Mouse (Mus musculus): ENCODE measurements around the gene Cacnb1. TPM values are rescaled to one million over a fixed set of nuclear protein-coding genes. Genes with fewer than 3 reads are reported as not detected.

The Cacnb1 gene
- polyA plus RNA-seq, 1 experiment from 2014 or later: 3.5 TPM

- ATAC-seq: peak; percentile 47
- Histone ChIP-seq H3K9ac (replicated peaks; ENCODE audit: low read depth) (no peak overlapping the region), H3K4me1 (ENCODE audit: insufficient read depth, low read depth, low read length) (no peaks in the 10 kb centered on the region), H3K9me3 (ENCODE audit: low read length) (no peaks in the 10 kb centered on the region), H3K4me2 (replicated peaks; ENCODE audit: low read depth, low read length) (peak overlapping the region; percentile 55), H3K27ac (ENCODE audit: low read length) (no peak overlapping the region), H3K4me3 (ENCODE audit: low read depth, low read length) (no peak overlapping the region; the same call in 1 of the 2 replicates), H3K27me3 (replicated peaks; ENCODE audit: insufficient read depth, low read length) (no peaks in the 10 kb centered on the region), H3K36me3 (ENCODE audit: insufficient read depth, low read length) (no peaks in the 10 kb centered on the region)
- 24% methylated on average over 11 of the region's 12 CpGs for WGBS
- peak; percentile 84 for DNase-seq (ENCODE audit: low spot score)
- TF ChIP-seq EP300 (IDR thresholded peaks at IDR 0.05) (no peak), CTCF (IDR thresholded peaks at IDR 0.05) (peak; percentile 84)
Measured at GRCm38 (mm10) chr11:98002627-98003026, 20.2 kb downstream of the Cacnb1 start.

DNA sequence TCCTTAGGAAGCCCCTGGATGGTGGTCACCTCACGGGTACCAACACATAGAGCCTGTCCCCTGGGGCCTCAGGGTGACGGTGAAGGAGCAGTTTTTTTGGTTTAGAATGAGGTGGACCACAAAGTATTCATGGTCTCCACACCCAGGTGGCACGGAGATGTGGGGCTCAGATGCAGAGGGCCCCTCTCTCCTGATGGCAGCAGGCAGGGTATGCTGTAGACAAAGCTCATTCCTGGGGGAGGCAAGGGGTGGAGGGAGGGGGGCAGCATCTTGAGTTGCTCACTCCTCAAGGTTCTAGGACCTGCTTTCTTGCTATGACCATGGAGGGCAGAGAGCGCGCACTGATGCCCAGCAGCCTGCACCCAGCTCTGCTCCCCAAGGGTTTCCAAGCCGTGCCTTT is 20.8 kb downstream of the Cacnb1 start:
- no peak overlapping the region for H3K9ac ChIP-seq (replicated peaks; ENCODE audit: low read depth)
- H3K36me3 ChIP-seq (ENCODE audit: insufficient read depth, low read length): no peaks in the 10 kb centered on the region
- DNase-seq (ENCODE audit: low spot score) (no peak), ATAC-seq (no peak)
- no peak for TF ChIP-seq EP300 (IDR thresholded peaks at IDR 0.05)
- TF ChIP-seq CTCF (IDR thresholded peaks at IDR 0.05): no peak
- WGBS: 63% methylated on average over 6 of the region's 6 CpGs
- H3K27me3 ChIP-seq (replicated peaks; ENCODE audit: insufficient read depth, low read length): no peaks in the 10 kb centered on the region
- H3K9me3 ChIP-seq (ENCODE audit: low read length): no peaks in the 10 kb centered on the region
- no peak overlapping the region for H3K4me2 ChIP-seq (replicated peaks; ENCODE audit: low read depth, low read length)
- no peak overlapping the region for H3K27ac ChIP-seq (ENCODE audit: low read length)
- no peak overlapping the region for H3K4me3 ChIP-seq (ENCODE audit: low read depth, low read length)
- H3K4me1 ChIP-seq (ENCODE audit: insufficient read depth, low read depth, low read length): no peaks in the 10 kb centered on the region

DNA sequence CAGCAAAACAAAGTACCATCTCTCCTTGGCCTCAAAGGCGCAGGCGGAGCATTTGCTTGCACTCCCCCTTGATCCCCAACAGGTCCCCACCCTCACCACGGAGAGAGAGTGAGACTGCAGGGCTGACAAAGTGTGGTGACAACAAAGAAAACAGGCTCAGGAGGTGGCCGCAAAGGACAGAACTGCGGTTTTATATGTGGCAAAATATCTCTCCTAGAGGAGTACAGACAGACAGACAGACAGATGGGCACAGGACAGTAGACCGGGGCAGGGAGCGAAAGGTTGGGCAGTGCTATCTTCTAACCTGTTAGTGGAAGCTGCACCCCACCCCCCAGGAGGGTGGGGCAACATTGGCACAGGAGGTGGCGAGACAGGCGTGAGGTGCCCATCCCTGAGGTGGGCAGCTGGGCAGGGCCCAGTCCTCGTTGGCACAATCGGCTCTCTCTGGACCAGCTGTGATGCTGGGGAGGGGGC is 21.4 kb downstream of the Cacnb1 start:
- no peak for DNase-seq (ENCODE audit: low spot score)
- 37% methylated on average over 11 of the region's 11 CpGs for WGBS
- H3K4me1 ChIP-seq (ENCODE audit: insufficient read depth, low read depth, low read length): no peaks in the 10 kb centered on the region
- H3K9ac ChIP-seq (replicated peaks; ENCODE audit: low read depth): no peak overlapping the region
- H3K4me3 ChIP-seq (ENCODE audit: low read depth, low read length): no peak overlapping the region
- no peak for TF ChIP-seq EP300 (IDR thresholded peaks at IDR 0.05)
- TF ChIP-seq CTCF (IDR thresholded peaks at IDR 0.05): no peak
- H3K36me3 ChIP-seq (ENCODE audit: insufficient read depth, low read length): no peaks in the 10 kb centered on the region
- H3K27ac ChIP-seq (ENCODE audit: low read length): no peak overlapping the region
- no peaks in the 10 kb centered on the region for H3K9me3 ChIP-seq (ENCODE audit: low read length)
- H3K4me2 ChIP-seq (replicated peaks; ENCODE audit: low read depth, low read length): no peak overlapping the region
- no peak for ATAC-seq
- no peaks in the 10 kb centered on the region for H3K27me3 ChIP-seq (replicated peaks; ENCODE audit: insufficient read depth, low read length)

- DNase-seq (ENCODE audit: low spot score) (no peak), ATAC-seq (no peak)
- H3K4me3 ChIP-seq (ENCODE audit: low read depth, low read length): no peak overlapping the region
- H3K27ac ChIP-seq (ENCODE audit: low read length): no peak overlapping the region
- no peak overlapping the region for H3K4me2 ChIP-seq (replicated peaks; ENCODE audit: low read depth, low read length)
- WGBS: 20% methylated on average over 7 of the region's 7 CpGs
- H3K36me3 ChIP-seq (ENCODE audit: insufficient read depth, low read length): no peaks in the 10 kb centered on the region
- H3K9ac ChIP-seq (replicated peaks; ENCODE audit: low read depth): no peak overlapping the region
- H3K4me1 ChIP-seq (ENCODE audit: insufficient read depth, low read depth, low read length): no peaks in the 10 kb centered on the region
- TF ChIP-seq EP300 (IDR thresholded peaks at IDR 0.05) (no peak), CTCF (IDR thresholded peaks at IDR 0.05) (no peak)
- H3K9me3 ChIP-seq (ENCODE audit: low read length): no peaks in the 10 kb centered on the region
- no peaks in the 10 kb centered on the region for H3K27me3 ChIP-seq (replicated peaks; ENCODE audit: insufficient read depth, low read length)
Measured at GRCm38 (mm10) chr11:98000378-98001140, 22.3 kb downstream of the Cacnb1 start.

- WGBS: 52% methylated on average over 5 of the region's 5 CpGs
- Histone ChIP-seq H3K4me2 (replicated peaks; ENCODE audit: low read depth, low read length) (no peak overlapping the region), H3K9me3 (ENCODE audit: low read length) (no peaks in the 10 kb centered on the region), H3K9ac (replicated peaks; ENCODE audit: low read depth) (no peak overlapping the region), H3K27me3 (replicated peaks; ENCODE audit: insufficient read depth, low read length) (no peaks in the 10 kb centered on the region), H3K36me3 (ENCODE audit: insufficient read depth, low read length) (no peaks in the 10 kb centered on the region), H3K27ac (ENCODE audit: low read length) (no peak overlapping the region), H3K4me3 (ENCODE audit: low read depth, low read length) (no peak overlapping the region), H3K4me1 (ENCODE audit: insufficient read depth, low read depth, low read length) (peaks cover 8% of the 10 kb centered on the region)
- TF ChIP-seq CTCF (IDR thresholded peaks at IDR 0.05) (no peak), EP300 (IDR thresholded peaks at IDR 0.05) (no peak)
- ATAC-seq (no peak), DNase-seq (ENCODE audit: low spot score) (peak; percentile 6)
Measured at GRCm38 (mm10) chr11:97999748-98000147, 23.1 kb downstream of the Cacnb1 start.

GRCm38 (mm10) chr11:97998898-97999608 is 23.8 kb downstream of the Cacnb1 start:
- ATAC-seq (no peak), DNase-seq (ENCODE audit: low spot score) (peak; percentile 5)
- Histone ChIP-seq H3K36me3 (ENCODE audit: insufficient read depth, low read length) (no peaks in the 10 kb centered on the region), H3K4me1 (ENCODE audit: insufficient read depth, low read depth, low read length) (peaks cover 8% of the 10 kb centered on the region), H3K4me3 (ENCODE audit: low read depth, low read length) (no peak overlapping the region), H3K9ac (replicated peaks; ENCODE audit: low read depth) (no peak overlapping the region), H3K27ac (ENCODE audit: low read length) (no peak overlapping the region), H3K4me2 (replicated peaks; ENCODE audit: low read depth, low read length) (no peak overlapping the region), H3K9me3 (ENCODE audit: low read length) (no peaks in the 10 kb centered on the region), H3K27me3 (replicated peaks; ENCODE audit: insufficient read depth, low read length) (no peaks in the 10 kb centered on the region)
- TF ChIP-seq CTCF (IDR thresholded peaks at IDR 0.05) (no peak), EP300 (IDR thresholded peaks at IDR 0.05) (no peak)
- 42% methylated on average over 7 of the region's 7 CpGs for WGBS
